Mouse (Mus musculus) embryonic facial prominence, embryonic 10.5 days (tissue): ENCODE measurements around the gene Srd5a1. TPM values are rescaled to one million over a fixed set of nuclear protein-coding genes. Genes with fewer than 3 reads are reported as not detected.

ENCODE experiments used
- DNase-seq: peaks from one replicate; pipeline ENCODE4 v3.0.0-alpha.2; 2017; ENCODE audit warnings: low spot score
- H3K27ac ChIP-seq: fragments of 300-500 bp; sonication (generic); replicated peaks from 2 replicates; pipeline ENCODE4 v1.5.1; 2016; ENCODE audit warnings: mild to moderate bottlenecking
- H3K27me3 ChIP-seq: fragments of 300-500 bp; sonication (generic); replicated peaks from 2 replicates; pipeline ENCODE4 v1.6.1; 2016; ENCODE audit warnings: low read depth, mild to moderate bottlenecking; ENCODE audit not compliant: poor library complexity, severe bottlenecking
- H3K36me3 ChIP-seq: fragments of 300-500 bp; sonication (generic); replicated peaks from 2 replicates; pipeline ENCODE4 v1.6.1; 2016; ENCODE audit warnings: mild to moderate bottlenecking, moderate library complexity
- H3K4me1 ChIP-seq: fragments of 300-500 bp; sonication (generic); 2 replicates; pipeline ENCODE4 v1.6.1; 2016
- H3K4me3 ChIP-seq: fragments of 300-500 bp; sonication (generic); 2 replicates; pipeline ENCODE4 v1.5.1; 2016; ENCODE audit warnings: mild to moderate bottlenecking, moderate library complexity
- H3K9me3 ChIP-seq: fragments of 300-500 bp; sonication (generic); 2 replicates; pipeline ENCODE4 v1.6.1; 2016; ENCODE audit warnings: mild to moderate bottlenecking
- WGBS: fragments of 180-500 bp; shearing (Covaris S2); methylation state at CpG from one replicate; pipeline ENCODE4 v1.1.7; 2016; 5-methylcytosine and 5-hydroxymethylcytosine counted together
- polyA plus RNA-seq: library from polyadenylated mRNA; unstranded; fragments of >200 nt; fragmentation: Nextera tagmentation; extraction: Ambion mirVana; gene quantifications from 2 replicates; pipeline ENCODE4 v1.2.1, GENCODE M21; 2016

Srd5a1 gene
- polyA plus RNA-seq, 1 experiment from 2014 or later = 29.0 TPM

DNA sequence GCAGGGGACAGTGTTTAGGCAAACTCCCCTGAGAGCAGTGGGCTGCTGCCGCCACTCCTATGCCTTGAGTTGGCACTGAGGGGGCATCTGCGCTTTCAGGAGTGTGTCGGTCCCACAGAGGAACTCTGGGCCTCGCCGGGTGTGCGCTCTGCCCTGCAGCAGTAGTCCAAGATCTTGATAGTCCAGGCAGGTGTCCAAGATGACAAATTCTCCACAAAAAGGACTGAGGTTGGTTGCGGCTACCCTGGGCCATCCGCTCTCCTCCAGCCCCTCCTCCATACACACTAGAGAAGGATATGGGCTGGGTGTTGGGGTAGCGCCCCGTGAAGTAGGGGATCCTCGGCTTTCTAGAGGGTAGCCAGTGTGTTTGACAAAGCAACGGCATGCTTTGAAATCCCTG is 67.6 kb downstream of the Srd5a1 start:
- DNase-seq = no peak
- WGBS = 55% methylated on average over 12 of the region's 12 CpGs

DNA sequence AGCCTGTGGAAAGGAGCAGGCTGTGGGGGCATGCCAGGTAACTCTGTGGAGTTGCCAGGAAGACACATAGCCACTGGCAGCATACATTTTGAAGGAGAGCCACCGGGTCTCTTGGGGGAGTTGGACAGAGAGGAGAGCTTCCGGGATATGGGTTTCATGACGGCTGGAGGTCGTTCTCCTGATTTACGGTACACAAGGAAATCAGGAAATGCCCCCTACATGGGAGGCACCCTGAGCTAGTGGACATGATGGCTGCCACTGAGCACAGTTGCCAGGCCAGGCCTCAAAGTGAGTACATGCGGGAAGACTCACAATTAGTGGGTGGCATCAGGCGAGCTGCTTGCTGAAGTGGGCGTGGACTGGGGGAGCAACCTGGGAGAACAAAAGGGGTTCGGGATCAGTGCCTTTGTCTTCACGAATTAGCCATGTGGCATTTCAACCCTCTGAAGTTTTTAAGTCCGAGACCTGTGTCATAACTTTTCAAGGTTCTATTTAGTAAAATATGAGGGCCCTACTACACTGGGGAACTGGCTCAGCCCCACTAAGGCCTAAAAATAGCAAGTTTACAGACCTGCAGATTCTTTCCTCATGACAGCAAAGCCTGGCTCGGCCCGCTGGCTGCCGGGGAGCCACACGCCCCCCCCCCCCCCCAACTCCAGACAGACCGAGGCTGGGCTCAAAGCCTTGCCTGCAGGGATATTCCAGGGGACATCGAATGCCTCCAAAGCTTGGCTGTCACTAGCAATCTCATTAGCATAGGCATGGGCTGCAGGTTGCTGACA is 68.5 kb downstream of the Srd5a1 start:
- Histone ChIP-seq H3K27ac (no peak overlapping the region), H3K36me3 (no peaks in the 10 kb centered on the region), H3K27me3 (peaks cover 26% of the 10 kb centered on the region), H3K4me3 (no peak overlapping the region), H3K4me1 (peaks cover 47% of the 10 kb centered on the region), H3K9me3 (no peaks in the 10 kb centered on the region)
- WGBS = 44% methylated on average over 17 of the region's 17 CpGs
- no peak for DNase-seq

More for the DNA sequence above, 67.6 kb downstream of the Srd5a1 start:
- Histone ChIP-seq H3K27ac (0 out of 2 replicates have a peak overlapping the region, but pooled peaks have one; percentile 10), H3K4me3 (peak overlapping the region; percentile 36), H3K9me3 (no peaks in the 10 kb centered on the region), H3K27me3 (peaks cover 26% of the 10 kb centered on the region), H3K4me1 (peaks cover 39% of the 10 kb centered on the region), H3K36me3 (no peaks in the 10 kb centered on the region)

DNA sequence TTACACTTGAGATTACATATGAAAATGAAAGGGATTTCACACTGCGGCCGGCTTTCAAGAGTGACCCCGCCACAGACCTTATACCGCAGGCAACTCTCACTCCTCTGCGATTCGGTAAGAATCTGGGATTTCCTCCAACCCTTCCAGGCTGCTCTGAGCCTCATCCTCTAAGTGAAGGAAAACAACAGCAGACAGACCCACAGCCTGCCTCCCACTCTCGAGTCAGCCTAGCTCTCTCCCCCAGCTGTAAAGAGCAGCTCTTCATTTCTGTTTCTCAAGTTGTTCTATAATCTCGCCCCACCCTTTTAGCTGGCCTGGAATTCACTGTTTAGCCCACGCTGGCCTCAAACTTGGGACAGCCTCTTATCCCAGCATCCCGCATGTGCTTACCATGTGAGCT is 69.5 kb downstream of the Srd5a1 start:
- no peak for DNase-seq
- WGBS = 80% methylated on average over 10 of the region's 10 CpGs
- no peaks in the 10 kb centered on the region for H3K9me3 ChIP-seq
- no peak overlapping the region for H3K27ac ChIP-seq
- no peaks in the 10 kb centered on the region for H3K36me3 ChIP-seq
- peaks cover 26% of the 10 kb centered on the region for H3K27me3 ChIP-seq
- no peak overlapping the region for H3K4me3 ChIP-seq
- peaks cover 48% of the 10 kb centered on the region for H3K4me1 ChIP-seq

DNA sequence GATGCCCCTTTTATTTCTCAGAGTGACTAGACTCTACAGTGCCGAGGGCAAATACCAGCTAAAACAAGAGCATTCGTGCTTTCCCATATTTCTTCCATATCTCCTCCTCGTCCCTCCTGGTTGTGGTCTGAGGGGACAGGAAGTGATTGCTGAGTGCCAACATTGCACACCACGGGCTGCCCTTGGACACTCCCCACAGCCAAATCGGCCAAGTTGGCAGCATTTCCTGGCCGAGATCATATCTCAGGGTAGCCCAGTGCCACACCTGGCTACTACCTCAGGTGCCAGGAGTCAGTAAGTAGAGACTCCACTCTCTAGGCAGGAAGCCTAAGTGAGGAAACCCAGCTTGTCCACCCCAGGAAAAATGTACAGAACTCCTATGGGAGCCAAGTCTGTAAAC is 70.0 kb downstream of the Srd5a1 start:
- WGBS = 84% methylated on average over 6 of the region's 6 CpGs
- Histone ChIP-seq H3K27ac (no peak overlapping the region), H3K27me3 (peaks cover 26% of the 10 kb centered on the region), H3K36me3 (no peaks in the 10 kb centered on the region), H3K4me1 (peaks cover 51% of the 10 kb centered on the region), H3K9me3 (no peaks in the 10 kb centered on the region), H3K4me3 (no peak overlapping the region)
- DNase-seq = no peak

DNA sequence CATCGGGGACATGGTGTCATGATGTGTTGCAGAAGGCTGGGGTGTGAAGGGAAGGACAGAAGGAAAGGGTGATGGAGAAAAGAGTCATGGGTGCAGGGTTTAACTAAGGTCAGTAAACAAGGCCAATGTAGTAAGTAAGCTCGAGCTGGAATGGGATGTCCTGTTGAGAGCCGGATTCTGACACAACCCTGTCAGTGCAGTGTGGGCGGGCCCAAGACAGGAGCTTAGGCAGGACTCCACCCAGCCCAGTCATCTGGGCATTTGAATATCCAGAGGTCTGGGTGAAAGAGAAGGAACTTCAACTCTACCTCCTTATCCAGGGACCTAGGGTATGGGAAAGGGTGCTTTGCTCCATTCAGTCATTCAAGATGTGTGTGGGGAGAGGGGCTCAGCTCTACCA is 72.9 kb downstream of the Srd5a1 start:
- Histone ChIP-seq H3K36me3 (no peaks in the 10 kb centered on the region), H3K4me3 (0 out of 2 replicates have a peak overlapping the region, but pooled peaks have one; percentile 2), H3K9me3 (no peaks in the 10 kb centered on the region), H3K4me1 (peaks cover 55% of the 10 kb centered on the region), H3K27ac (no peak overlapping the region; the same call in 1 of the 2 replicates), H3K27me3 (peaks cover 11% of the 10 kb centered on the region)
- 19% methylated on average over 4 of the region's 4 CpGs for WGBS
- no peak for DNase-seq

DNA sequence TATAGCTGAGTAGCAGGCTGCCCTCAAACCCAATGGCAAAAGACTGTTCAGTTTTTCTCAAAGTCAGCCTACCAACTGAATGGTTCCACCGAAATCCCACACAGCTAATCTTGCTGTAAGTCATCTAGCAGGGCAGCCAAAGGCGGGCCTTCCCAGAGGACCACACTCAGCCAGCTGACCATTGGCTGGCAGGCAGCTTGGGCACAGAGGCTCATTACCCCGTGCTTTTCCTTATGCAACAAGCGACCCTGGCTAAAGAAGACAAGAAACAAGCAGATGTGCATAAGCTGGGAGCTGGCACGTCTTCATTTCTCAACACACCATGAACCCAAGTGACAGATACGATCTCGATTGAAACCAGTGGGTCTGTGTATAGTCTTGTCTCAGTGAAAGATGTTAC is 73.9 kb downstream of the Srd5a1 start:
- no peak for DNase-seq
- Histone ChIP-seq H3K27me3 (peaks cover 2% of the 10 kb centered on the region; the same call in 1 of the 2 replicates), H3K9me3 (no peaks in the 10 kb centered on the region), H3K36me3 (no peaks in the 10 kb centered on the region), H3K4me1 (peaks cover 50% of the 10 kb centered on the region), H3K4me3 (no peak overlapping the region), H3K27ac (no peak overlapping the region)
- 81% methylated on average over 7 of the region's 7 CpGs for WGBS

DNA sequence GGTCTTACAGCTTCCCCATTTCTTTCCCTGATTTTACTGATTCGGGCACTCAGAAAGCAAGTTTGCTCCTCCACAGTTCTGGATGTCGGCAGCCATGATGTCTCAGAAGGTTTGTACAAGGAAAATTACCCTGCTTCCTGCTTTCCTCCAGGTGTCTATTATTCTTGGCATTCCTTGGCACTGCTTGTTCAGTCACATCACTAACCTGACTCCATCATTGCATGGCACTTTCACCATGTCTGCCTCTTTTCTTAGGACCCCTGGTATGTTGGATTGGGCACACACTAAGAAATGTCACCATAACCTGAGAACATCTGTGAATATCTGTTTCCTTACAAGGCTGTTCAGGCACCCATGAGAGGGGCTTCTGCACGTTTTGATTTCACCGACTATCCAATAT is 75.2 kb downstream of the Srd5a1 start:
- 81% methylated on average over 4 of the region's 4 CpGs for WGBS
- no peak for DNase-seq
- H3K36me3 ChIP-seq = peaks cover 5% of the 10 kb centered on the region
- H3K4me3 ChIP-seq = peak overlapping the region; percentile 84
- H3K27me3 ChIP-seq = no peaks in the 10 kb centered on the region
- peak overlapping the region; percentile 99; the same call in 1 of the 2 replicates for H3K27ac ChIP-seq
- no peaks in the 10 kb centered on the region for H3K9me3 ChIP-seq
- peaks cover 62% of the 10 kb centered on the region for H3K4me1 ChIP-seq

DNA sequence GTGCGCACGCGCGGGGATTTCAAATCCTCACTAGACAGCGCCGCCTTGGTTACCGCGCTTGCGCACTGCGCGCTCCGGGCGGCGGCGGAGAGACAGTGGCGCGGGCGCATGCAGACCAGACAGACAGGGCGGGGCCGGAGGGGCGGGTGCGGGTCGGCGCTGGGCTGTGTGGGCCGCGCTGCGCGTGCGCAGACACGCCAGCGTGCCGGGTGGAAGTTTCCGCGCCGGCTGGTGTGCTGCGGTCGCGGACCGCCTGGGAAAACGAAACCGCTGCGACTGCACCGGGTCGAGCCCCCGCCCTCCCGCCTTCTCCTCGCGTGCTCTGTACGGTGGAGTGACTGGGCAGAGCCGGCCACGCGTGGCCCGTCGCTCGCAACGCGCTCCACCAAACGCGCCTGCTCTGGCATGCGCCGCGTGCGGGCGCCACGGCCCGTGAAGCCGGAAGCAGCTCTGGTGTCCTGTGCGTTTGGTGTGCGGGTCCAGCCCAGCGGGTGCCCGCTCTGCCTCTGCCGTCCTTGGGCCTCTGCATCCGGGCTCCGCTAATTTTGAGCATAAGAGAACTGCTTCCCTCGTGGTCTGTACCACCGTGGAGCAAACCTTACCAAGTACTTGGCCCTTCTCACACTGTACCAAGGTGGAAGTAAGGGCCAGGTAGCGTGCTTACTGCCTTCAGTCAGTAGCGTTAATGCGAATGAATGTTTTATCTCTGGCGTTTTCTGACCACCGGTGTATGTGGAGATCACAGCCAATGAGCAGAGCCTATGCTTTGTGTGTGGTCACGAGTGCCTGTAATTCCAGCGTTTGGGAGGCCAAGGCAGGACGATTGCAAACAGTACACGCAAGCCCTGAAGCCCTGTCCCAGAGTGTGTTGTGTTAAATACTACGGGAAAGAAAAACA is 76.3 kb downstream of the Srd5a1 start:
- peaks cover 16% of the 10 kb centered on the region for H3K36me3 ChIP-seq
- H3K27ac ChIP-seq = peak overlapping the region; percentile 99
- peak; percentile 99 for DNase-seq
- peak overlapping the region; percentile 84 for H3K4me3 ChIP-seq
- H3K9me3 ChIP-seq = no peaks in the 10 kb centered on the region
- WGBS = under 1% methylated on average over 86 of the region's 86 CpGs
- H3K4me1 ChIP-seq = peaks cover 66% of the 10 kb centered on the region
- H3K27me3 ChIP-seq = no peaks in the 10 kb centered on the region

DNA sequence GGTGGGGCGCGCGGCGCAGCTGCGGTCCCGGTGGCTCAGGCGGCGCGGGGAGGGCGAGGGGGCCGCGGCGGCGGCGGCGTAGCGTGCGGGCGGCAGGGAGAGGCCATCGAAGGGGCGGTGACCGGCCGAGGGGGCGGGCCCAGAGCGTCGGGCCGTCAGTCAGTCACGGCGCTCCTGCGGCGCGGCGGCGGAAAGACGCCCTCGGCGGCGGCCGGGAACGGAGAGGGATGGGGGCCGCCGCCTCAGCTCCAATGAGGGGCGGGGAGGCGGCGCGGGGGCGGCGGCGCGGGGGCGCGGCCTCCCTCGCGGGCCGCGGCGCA is 76.9 kb downstream of the Srd5a1 start, which contains the start of gene Tent4a:
TSS of gene Tent4a (minus strand) at position 284 of the 320 bp plus-strand sequence.
- Histone ChIP-seq H3K9me3 (no peaks in the 10 kb centered on the region), H3K27ac (peak within 1 kb of the TSS; percentile 99), H3K4me3 (peak within 1 kb of the TSS; percentile 84), H3K36me3 (peaks cover 22% of the 10 kb centered on the region), H3K27me3 (no peaks in the 10 kb centered on the region), H3K4me1 (peaks cover 62% of the 10 kb centered on the region)
- DNase-seq = no peak
- 2% methylated on average over 55 of the region's 57 CpGs for WGBS

DNA sequence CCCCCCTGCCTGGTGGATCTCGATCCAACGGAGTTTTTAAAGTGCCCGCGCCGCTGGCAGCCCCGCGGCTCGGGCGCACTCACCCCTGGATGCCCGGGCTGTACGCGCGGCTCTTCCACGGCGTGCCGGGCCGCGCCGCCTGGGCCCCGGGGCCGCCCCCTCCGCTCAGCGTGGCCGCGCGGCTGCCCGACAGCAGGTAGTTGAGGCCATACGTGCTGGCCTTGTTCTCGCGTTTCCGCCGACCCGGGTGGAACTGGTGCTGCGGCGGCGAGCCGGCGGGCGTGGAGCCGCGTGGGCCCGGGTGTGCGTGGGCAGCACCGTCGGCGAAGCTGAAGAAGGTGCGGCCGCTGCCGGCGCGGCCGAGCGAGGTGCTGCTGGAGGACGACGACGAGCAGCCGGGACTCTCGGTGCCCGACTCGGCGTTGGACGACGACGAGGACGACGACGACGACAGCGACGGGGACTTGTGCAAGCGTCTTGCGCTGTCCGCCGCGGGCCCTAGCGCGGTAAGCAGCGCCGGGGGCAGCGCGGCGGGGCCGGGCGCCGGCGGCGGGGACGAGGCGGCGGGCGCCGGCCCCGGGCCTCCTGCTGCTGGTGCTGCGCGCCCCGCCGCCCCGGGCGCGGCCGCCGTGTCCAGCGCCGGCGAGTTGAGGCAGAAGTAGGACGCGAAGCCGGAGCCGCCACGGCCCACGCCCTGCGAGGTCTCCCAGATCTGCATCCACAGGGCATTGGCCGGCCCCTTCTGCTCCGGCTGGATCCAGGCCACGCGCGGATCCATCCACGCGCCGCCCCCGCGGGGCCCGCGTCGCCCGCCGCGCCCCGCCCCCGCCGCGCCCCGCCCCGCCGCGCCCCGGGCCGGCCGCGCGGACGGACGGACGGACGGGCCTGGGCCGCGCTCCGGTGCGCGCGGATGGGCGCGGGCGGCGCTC is 77.6 kb downstream of the Srd5a1 start, which contains the start of gene Nsun2:
TSS of gene Nsun2 (plus strand) at position 342 of the 929 bp plus-strand sequence.
- no peaks in the 10 kb centered on the region for H3K9me3 ChIP-seq

DNA sequence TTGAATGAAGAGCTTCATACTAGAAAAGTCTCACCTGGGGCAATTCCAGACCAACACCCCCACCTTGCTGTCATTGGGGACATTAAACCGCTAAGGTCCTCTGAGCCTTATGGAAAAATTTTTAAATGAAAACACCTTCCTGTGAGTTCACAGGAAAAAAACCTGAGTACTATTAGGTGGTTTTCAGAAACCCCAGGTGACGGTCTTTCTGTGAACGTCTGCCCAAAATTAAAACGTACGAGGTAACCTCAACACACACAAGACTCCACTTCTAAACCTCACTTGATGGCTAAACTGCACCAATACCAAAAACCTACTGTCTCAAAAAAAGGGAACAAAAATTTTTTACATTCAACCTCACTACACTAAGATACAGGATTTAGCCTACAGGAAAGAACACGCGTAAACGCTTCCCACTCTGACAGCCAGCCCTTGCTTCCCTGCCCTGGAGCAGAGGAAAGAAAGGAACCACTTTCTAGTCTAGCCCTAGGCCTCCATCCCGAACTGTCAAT is 78.3 kb downstream of the Srd5a1 start:
- no peak for DNase-seq
- Histone ChIP-seq H3K36me3 (peaks cover 36% of the 10 kb centered on the region), H3K9me3 (no peaks in the 10 kb centered on the region), H3K27ac (peak overlapping the region; percentile 99), H3K4me3 (peak overlapping the region; percentile 84), H3K4me1 (peaks cover 59% of the 10 kb centered on the region), H3K27me3 (no peaks in the 10 kb centered on the region)
- WGBS = 1% methylated on average over 9 of the region's 9 CpGs

More for the DNA sequence above, 77.6 kb downstream of the Srd5a1 start, which contains the start of gene Nsun2:
- 9% methylated on average over 153 of the region's 155 CpGs for WGBS
- H3K36me3 ChIP-seq = peaks cover 29% of the 10 kb centered on the region
- peaks cover 59% of the 10 kb centered on the region for H3K4me1 ChIP-seq
- H3K27ac ChIP-seq = peak within 1 kb of the TSS; percentile 99
- peak; percentile 62 for DNase-seq
- no peaks in the 10 kb centered on the region for H3K27me3 ChIP-seq
- H3K4me3 ChIP-seq = peak within 1 kb of the TSS; percentile 84
